Mouse (Mus musculus) spleen, adult 2 months (tissue): ENCODE results near the gene Homer3.

ENCODE experiments used
- CTCF ChIP-seq: fragments of 200-500 bp; IDR thresholded peaks from 2 replicates; pipeline ENCODE4 v1.5.1; 2011; ENCODE audit warnings: mild to moderate bottlenecking, inconsistent platforms; ENCODE audit not compliant: insufficient read depth, insufficient read length, insufficient replicate concordance; ENCODE audit errors: extremely low read depth
- POLR2A ChIP-seq: fragments of 200-500 bp; IDR thresholded peaks from 2 replicates; pipeline ENCODE4 v1.6.1; 2011; ENCODE audit warnings: low read depth, low read length, inconsistent platforms

- TF ChIP-seq POLR2A (no peak), CTCF (no peak)
These were observed 59.4 kb downstream of the Homer3 start for GRCm38 (mm10) chr8:70342007-70342406.
